Mouse (Mus musculus): ENCODE measurements around the gene Cttnbp2. TPM values are rescaled to one million over a fixed set of nuclear protein-coding genes. Genes with fewer than 3 reads are reported as not detected.
"Not testable (repeated sequence)": the region's sequence is repeated elsewhere in the genome, so short reads cannot be mapped to it uniquely, and the experiment has no call there.

Cttnbp2 gene
- polyA plus RNA-seq, 1 experiment: not detected

GRCm38 (mm10) chr6:18411505-18412225, 103.0 kb downstream of the Cttnbp2 start:
- H3K79me2 ChIP-seq (ENCODE audit: control insufficient read depth, insufficient read depth): no peaks in the 10 kb centered on the region
- no peak for TF ChIP-seq E2F4 (IDR thresholded peaks at IDR 0.05; ENCODE audit: insufficient read depth)
- no peak for TF ChIP-seq MYOD1 (IDR thresholded peaks at IDR 0.05; ENCODE audit: control insufficient read depth in 1 of 3, insufficient read length in 2 of 3, low read depth in 2 of 3)
- TF ChIP-seq POLR2AphosphoS2 (IDR thresholded peaks at IDR 0.05; ENCODE audit: insufficient read length, low read depth): no peak
- H3K36me3 ChIP-seq (ENCODE audit: control insufficient read depth, insufficient read depth): no peaks in the 10 kb centered on the region
- H3K27me3 ChIP-seq (ENCODE audit: control insufficient read depth, insufficient read depth, insufficient read length): no peaks in the 10 kb centered on the region
- H3K4me3 ChIP-seq: no peak overlapping the region
- no peak overlapping the region for H3ac ChIP-seq (ENCODE audit: control insufficient read depth, insufficient read length)
- H3K4me2 ChIP-seq (ENCODE audit: low read depth): no peak overlapping the region

- no peaks in the 10 kb centered on the region for H3K79me2 ChIP-seq (ENCODE audit: control insufficient read depth, insufficient read depth)
- no peaks in the 10 kb centered on the region for H3K36me3 ChIP-seq (ENCODE audit: control insufficient read depth, insufficient read depth)
- H3K27me3 ChIP-seq (ENCODE audit: control insufficient read depth, insufficient read depth, insufficient read length): no peaks in the 10 kb centered on the region
- H3K4me3 ChIP-seq: no peak overlapping the region
- H3ac ChIP-seq (ENCODE audit: control insufficient read depth, insufficient read length): no peak overlapping the region
- no peak overlapping the region for H3K4me2 ChIP-seq (ENCODE audit: low read depth)
- no peak for TF ChIP-seq POLR2AphosphoS2 (IDR thresholded peaks at IDR 0.05; ENCODE audit: insufficient read length, low read depth)
- TF ChIP-seq REST (IDR thresholded peaks at IDR 0.05; ENCODE audit: insufficient read depth, insufficient read length): no peak
- no peak for TF ChIP-seq MYOD1 (IDR thresholded peaks at IDR 0.05; ENCODE audit: control insufficient read depth in 1 of 3, insufficient read length in 2 of 3, low read depth in 2 of 3)
- TF ChIP-seq MAX (IDR thresholded peaks at IDR 0.05; ENCODE audit: low read depth): no peak
Measured at GRCm38 (mm10) chr6:18408445-18408844, 106.2 kb downstream of the Cttnbp2 start.

DNA sequence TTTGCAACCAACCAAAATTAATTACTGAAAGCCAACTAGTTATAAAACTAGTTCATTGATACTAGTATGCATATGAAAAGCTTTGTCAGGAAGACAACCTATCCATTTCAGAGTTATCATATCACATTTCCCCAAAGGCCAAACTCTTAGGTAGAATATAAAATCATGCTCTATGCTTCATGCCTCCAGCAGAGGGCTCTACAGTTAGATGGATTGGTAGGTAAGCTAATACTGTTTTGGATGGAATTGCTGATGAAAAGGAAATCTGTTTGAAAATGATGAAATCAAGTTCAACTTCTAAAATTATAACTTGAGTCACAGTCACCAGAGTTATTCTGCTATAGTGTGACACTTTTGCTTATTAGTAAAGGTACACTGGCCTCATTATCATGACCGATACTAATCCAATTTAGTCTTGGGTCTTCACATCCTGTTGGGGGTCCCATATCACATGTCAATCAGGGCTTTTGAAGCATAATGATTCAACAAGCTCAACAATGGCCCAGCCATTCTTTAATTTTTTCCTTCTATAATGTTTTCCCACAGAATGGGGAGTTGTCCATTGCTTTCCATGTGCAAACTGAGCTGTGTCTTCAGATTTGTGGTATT, 113.5 kb downstream of the Cttnbp2 start:
- no peak for TF ChIP-seq TCF3 (IDR thresholded peaks at IDR 0.05; ENCODE audit: insufficient read length, low read depth)
- no peaks in the 10 kb centered on the region for H3K79me2 ChIP-seq (ENCODE audit: control insufficient read depth, insufficient read depth)
- H3K36me3 ChIP-seq (ENCODE audit: control insufficient read depth, insufficient read depth): no peaks in the 10 kb centered on the region
- no peak overlapping the region for H3K4me2 ChIP-seq (ENCODE audit: low read depth)
- no peak overlapping the region for H3K4me3 ChIP-seq
- no peak overlapping the region for H3ac ChIP-seq (ENCODE audit: control insufficient read depth, insufficient read length)
- no peaks in the 10 kb centered on the region for H3K27me3 ChIP-seq (ENCODE audit: control insufficient read depth, insufficient read depth, insufficient read length)

GRCm38 (mm10) chr6:18381380-18381779, 133.3 kb downstream of the Cttnbp2 start:
- H3K79me2 ChIP-seq (ENCODE audit: control insufficient read depth, insufficient read depth): no peaks in the 10 kb centered on the region
- H3K27me3 ChIP-seq (ENCODE audit: control insufficient read depth, insufficient read depth, insufficient read length): no peaks in the 10 kb centered on the region
- H3K4me3 ChIP-seq: no peak overlapping the region
- TF ChIP-seq MYOG (IDR thresholded peaks at IDR 0.05; ENCODE audit: control insufficient read depth in 1 of 3, insufficient read depth in 1 of 3, insufficient read length in 2 of 3, low read depth in 2 of 3): no peak
- TF ChIP-seq MAX (IDR thresholded peaks at IDR 0.05; ENCODE audit: low read depth): no peak
- TF ChIP-seq SRF (IDR thresholded peaks at IDR 0.05; ENCODE audit: control insufficient read depth, insufficient read length, low read depth): no peak
- no peak for TF ChIP-seq USF1 (IDR thresholded peaks at IDR 0.05; ENCODE audit: low read depth)
- TF ChIP-seq POLR2AphosphoS2 (IDR thresholded peaks at IDR 0.05; ENCODE audit: insufficient read length, low read depth): no peak
- TF ChIP-seq TCF12 (IDR thresholded peaks at IDR 0.05; ENCODE audit: insufficient read depth, poor library complexity, severe bottlenecking): no peak
- no peak for TF ChIP-seq POLR2A (IDR thresholded peaks at IDR 0.05; ENCODE audit: insufficient read length, low read depth)
- TF ChIP-seq TCF3 (IDR thresholded peaks at IDR 0.05; ENCODE audit: insufficient read length, low read depth): no peak
- no peak for TF ChIP-seq MYOD1 (IDR thresholded peaks at IDR 0.05; ENCODE audit: control insufficient read depth in 1 of 3, insufficient read length in 2 of 3, low read depth in 2 of 3)
- no peak for TF ChIP-seq REST (IDR thresholded peaks at IDR 0.05; ENCODE audit: insufficient read depth, insufficient read length)
- no peak for TF ChIP-seq CEBPB (IDR thresholded peaks at IDR 0.05; ENCODE audit: insufficient read depth, poor library complexity, severe bottlenecking)
- no peak for TF ChIP-seq E2F4 (IDR thresholded peaks at IDR 0.05; ENCODE audit: insufficient read depth)
- H3K4me2 ChIP-seq (ENCODE audit: low read depth): no peak overlapping the region
- H3ac ChIP-seq (ENCODE audit: control insufficient read depth, insufficient read length): no peak overlapping the region
- no peaks in the 10 kb centered on the region for H3K36me3 ChIP-seq (ENCODE audit: control insufficient read depth, insufficient read depth)

DNA sequence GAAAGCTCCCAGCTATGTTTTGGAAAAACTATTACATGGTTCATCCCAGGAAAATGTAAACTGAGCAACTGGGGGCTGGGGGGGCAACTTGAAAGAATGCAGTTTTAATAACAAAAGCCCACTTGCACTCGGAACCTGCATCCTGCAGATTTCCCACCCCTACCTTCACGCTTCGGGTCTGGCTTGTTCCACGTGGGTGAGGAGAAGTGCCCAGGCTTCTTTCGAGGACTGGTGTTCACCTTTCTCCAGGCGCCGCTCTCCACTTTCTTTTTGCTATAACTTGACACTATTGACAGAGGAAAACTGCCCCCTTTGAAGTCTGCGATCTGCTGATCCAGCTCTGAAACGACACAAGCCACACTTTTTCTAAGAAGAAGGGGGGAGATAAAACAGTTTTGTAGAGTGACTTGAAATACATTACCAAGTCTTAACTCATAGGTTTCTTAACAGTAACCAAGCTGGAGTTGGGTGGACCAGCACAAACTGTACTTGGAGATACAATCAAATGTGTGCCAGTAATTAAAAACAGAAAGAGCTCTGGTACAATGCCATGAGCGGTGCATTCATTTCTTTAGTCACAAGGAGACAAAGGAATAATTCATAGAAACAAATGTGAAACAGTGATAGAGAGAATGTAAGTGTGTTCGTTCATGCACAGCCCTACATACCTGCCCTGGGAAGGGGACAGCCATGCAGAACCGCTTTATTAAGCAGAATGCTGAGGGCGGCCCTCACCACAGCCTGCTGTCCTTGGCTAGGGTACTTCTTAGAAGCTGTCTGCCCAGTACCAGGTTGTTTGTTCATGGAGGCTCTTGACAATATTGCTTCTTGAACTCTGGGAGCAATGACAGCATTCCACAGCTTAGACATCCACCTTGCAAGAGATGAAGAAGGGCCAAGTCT, 134.1 kb downstream of the Cttnbp2 start:
- no peak overlapping the region for H3K4me2 ChIP-seq (ENCODE audit: low read depth)
- no peaks in the 10 kb centered on the region for H3K27me3 ChIP-seq (ENCODE audit: control insufficient read depth, insufficient read depth, insufficient read length)
- no peaks in the 10 kb centered on the region for H3K79me2 ChIP-seq (ENCODE audit: control insufficient read depth, insufficient read depth)
- H3K4me3 ChIP-seq: no peak overlapping the region
- no peaks in the 10 kb centered on the region for H3K36me3 ChIP-seq (ENCODE audit: control insufficient read depth, insufficient read depth)
- TF ChIP-seq REST (IDR thresholded peaks at IDR 0.05; ENCODE audit: insufficient read depth, insufficient read length) (no peak), POLR2A (IDR thresholded peaks at IDR 0.05; ENCODE audit: insufficient read length, low read depth) (no peak), TCF3 (IDR thresholded peaks at IDR 0.05; ENCODE audit: insufficient read length, low read depth) (no peak), SRF (IDR thresholded peaks at IDR 0.05; ENCODE audit: control insufficient read depth, insufficient read length, low read depth) (no peak), USF1 (IDR thresholded peaks at IDR 0.05; ENCODE audit: low read depth) (no peak), MYOG (IDR thresholded peaks at IDR 0.05; ENCODE audit: control insufficient read depth in 1 of 3, insufficient read depth in 1 of 3, insufficient read length in 2 of 3, low read depth in 2 of 3) (no peak), TCF12 (IDR thresholded peaks at IDR 0.05; ENCODE audit: insufficient read depth, poor library complexity, severe bottlenecking) (no peak), E2F4 (IDR thresholded peaks at IDR 0.05; ENCODE audit: insufficient read depth) (no peak), MYOD1 (IDR thresholded peaks at IDR 0.05; ENCODE audit: control insufficient read depth in 1 of 3, insufficient read length in 2 of 3, low read depth in 2 of 3) (no peak), MAX (IDR thresholded peaks at IDR 0.05; ENCODE audit: low read depth) (no peak), CEBPB (IDR thresholded peaks at IDR 0.05; ENCODE audit: insufficient read depth, poor library complexity, severe bottlenecking) (no peak), POLR2AphosphoS2 (IDR thresholded peaks at IDR 0.05; ENCODE audit: insufficient read length, low read depth) (no peak)
- H3ac ChIP-seq (ENCODE audit: control insufficient read depth, insufficient read length): no peak overlapping the region

DNA sequence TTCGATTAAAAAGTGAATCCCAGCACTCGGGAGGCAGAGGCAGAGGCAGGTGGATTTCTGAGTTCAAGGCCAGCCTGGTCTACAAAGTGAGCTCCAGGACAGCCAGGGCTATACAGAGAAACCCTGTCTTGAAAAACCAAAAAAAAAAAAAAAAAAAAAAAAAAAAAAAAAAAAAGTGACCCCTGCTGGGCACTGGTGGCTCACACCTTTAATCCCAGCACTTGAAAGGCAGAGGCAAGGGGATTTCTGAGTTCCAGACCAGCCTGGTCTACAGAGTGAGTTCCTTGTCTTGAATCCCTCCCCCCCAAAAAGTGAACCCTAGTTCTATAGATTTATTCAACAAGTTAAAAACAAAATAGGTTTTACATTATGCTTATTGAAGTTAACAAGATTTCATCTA, 136.9 kb downstream of the Cttnbp2 start:
- H3K4me3 ChIP-seq; H3K4me2 ChIP-seq (ENCODE audit: low read depth); H3K36me3 ChIP-seq (ENCODE audit: control insufficient read depth, insufficient read depth); H3K79me2 ChIP-seq (ENCODE audit: control insufficient read depth, insufficient read depth); H3K27me3 ChIP-seq (ENCODE audit: control insufficient read depth, insufficient read depth, insufficient read length); H3ac ChIP-seq (ENCODE audit: control insufficient read depth, insufficient read length): not testable (repeated sequence)

Data from myocyte (in vitro differentiated cells).